Mouse (Mus musculus): ENCODE results near the gene Steap3.
"Not testable (repeated sequence)": the region's sequence is repeated elsewhere in the genome, so short reads cannot be mapped to it uniquely, and the experiment has no call there.

Steap3 gene

DNA sequence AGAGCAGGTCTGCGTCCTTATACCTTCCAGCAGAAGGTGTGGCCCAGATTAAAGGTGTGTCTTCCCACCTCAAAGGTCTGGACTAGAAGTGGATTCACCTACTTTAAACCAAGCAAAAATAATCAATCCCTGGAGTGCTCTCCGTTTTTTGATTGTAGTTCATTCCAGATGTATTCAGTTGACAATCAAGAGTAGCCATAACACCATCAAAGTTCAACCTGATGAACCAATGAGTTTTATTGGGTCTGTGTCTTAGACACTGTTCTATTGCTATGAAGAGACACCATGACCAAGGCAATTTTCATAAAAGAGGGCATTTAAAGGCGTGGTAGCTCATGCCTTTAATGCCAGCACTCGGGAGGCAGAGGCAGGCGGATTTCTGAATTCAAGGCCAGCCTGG, at the start of gene Steap3:
Steap3 (minus strand) TSS at position 101 of the 400 bp plus-strand sequence.
- no peak for DNase-seq

DNA sequence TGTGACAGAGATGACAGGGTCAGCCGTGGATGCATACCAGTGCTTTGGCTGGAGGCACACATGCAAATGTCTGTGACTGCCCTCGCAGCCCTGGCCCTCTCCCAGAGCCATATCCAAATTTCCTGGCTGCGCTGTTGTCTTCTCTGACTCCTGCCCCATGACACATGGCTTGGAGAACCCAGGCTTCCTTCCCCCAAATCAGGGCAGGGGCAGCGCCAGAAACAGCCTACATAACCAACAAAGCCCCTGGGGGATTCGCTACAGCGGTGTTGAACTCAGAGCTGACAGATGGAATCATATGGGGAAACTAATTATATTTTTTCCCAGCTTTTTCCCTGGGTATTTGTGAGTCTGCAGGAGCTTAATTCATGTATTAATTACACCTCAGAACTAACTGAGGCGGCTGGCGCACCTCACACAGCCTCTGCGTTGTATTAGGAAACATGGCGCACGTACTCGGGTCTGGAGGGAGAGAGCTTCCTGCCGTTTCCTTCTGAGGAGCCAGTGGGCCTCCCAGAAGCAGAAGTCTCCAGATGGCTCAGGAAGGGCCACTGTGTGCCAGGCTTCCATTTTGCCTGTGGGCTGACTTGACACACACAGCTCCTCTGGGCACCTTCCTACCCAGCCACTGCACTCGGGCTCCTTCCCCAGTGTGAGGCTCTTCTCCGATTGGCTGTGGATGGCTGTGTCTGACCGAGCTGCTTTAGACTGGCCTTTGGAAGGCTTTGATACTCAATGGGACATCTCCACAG, 48.9 kb upstream of the Steap3 start:
- DNase-seq: no peak

DNA sequence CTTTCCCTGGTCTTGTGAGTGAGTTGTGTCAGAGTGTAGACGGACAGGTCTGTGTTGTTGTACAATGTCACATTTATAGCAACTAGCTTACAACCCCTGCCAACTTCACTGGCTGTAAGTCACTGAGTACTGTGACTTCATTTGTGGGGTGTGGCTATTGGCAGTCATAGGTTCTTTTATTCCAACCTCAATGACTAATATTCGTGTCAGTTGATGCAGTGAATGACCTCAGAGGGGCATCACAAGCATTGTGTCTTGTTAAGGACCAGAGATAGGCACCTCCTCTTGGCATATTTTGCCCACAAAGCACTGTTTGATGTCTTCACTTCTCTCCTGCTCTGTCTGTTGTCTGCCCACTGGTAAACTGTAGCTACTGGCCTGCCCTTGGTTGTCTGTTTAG, 33.3 kb upstream of the Steap3 start:
- no peak for DNase-seq

GRCm38 (mm10) chr1:120296936-120297335, 24.4 kb upstream of the Steap3 start:
- no peak for DNase-seq

- no peak for DNase-seq
Measured at GRCm38 (mm10) chr1:120293803-120294202, 21.3 kb upstream of the Steap3 start.

GRCm38 (mm10) chr1:120291709-120292108, 19.2 kb upstream of the Steap3 start:
- no peak for DNase-seq

DNA sequence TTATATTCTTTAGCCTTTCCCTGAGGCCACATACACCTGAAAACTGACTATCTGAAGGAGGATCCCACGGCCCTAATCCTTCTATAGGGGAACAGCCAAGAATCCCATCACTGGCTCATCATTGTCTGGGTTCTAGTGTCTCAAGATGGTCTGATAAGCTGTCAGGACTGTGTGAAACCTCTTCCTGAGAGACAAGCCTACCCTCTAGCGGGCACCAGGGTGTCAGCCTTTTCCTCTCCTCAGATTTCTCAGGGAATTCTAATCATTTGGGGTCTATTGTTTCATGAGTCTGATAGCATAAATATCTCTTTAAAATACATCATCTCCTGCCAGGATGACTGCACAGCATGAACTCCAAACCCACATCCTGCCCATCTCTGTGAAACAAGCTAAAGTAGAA, 17.3 kb upstream of the Steap3 start:
- DNase-seq: no peak

DNA sequence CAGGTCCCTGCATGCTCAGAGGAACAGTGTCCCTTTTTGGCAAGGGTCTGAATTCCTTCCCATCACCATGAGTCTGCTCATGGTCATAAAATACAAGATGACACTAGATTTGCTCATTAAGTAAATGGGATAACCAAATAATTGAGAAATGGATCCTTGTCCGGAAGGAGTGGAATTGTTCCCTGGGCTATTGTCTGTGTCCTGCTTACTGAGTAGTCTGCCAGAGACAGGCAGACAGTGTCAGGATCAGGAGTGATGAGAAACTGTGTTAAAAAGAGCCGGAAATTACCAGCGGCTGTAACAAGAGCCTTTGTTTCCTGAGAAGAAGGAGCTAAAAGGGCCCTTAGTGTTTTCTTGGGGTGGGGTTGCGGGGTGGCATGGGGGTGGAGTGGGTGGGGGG, 15.2 kb upstream of the Steap3 start:
- DNase-seq: no peak

GRCm38 (mm10) chr1:120276058-120276457, 3.6 kb upstream of the Steap3 start:
- not testable (repeated sequence) for DNase-seq

DNA sequence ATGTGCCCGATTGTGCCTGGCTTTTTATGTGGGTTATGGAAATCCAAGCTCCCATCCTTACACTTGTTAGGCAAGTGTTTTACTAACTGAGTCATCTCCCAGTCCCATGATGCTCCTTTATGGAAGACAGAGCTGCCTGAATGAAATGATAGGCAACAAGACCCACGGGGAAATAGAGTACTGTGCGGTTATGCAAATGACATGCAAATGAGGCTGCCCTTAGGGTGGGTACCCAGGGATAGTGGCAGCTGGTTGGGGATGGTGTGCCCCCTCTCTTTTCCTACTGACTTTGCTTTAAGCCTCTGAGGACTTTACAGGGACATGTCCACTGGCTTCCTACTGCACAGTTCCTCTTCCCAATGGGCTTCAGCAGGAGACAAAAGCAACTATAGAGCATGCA, 2.7 kb upstream of the Steap3 start:
- DNase-seq: no peak

GRCm38 (mm10) chr1:120270882-120271281, 1.6 kb downstream of the Steap3 start:
- DNase-seq: no peak

GRCm38 (mm10) chr1:120270115-120270514, 2.4 kb downstream of the Steap3 start:
- DNase-seq: no peak

- no peak for DNase-seq
Measured at GRCm38 (mm10) chr1:120267631-120268030, 4.9 kb downstream of the Steap3 start.

- DNase-seq: no peak
Measured at GRCm38 (mm10) chr1:120266460-120266859, 6.0 kb downstream of the Steap3 start.

DNA sequence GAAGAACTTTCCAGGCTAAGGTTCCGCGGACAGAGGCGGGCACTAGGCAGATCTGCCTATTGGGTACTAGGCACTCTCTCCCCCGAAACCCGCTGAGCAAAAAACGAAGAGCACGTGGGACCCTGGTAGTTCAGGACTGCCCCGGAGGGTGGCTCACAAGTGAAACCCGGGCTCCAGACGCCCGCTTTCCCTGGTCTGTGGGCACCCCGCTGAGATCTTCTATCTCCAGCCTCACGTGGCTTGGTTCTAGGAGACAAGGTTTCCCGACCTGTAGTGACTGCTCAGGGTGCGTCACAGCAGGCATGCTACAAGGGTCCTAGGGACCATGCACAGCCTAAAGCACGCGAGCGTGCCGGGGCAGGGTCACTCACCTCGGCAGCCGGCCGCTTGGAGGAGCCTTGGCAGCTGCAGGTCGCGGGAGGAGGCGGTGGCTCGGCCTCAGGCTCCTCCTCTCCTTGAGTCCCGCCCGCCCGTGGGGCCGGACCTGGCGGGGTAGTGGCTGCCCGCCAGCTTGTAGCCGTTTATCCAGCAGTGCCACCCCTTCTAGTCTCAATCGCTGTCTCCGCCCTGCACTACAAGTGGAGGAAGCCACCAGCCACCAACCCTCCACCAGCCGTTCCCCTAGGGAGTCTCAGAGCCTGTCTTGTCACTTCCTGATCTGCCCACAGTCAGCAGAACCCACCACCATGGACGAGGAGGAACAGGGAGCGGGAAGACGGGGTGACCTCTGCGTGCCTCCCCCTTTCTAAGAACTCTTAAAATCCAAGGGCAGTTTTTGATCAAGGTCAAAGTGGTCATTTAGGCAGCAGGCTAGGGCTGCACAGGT, 7.4 kb downstream of the Steap3 start:
- DNase-seq: peak; percentile 63 to 65

DNA sequence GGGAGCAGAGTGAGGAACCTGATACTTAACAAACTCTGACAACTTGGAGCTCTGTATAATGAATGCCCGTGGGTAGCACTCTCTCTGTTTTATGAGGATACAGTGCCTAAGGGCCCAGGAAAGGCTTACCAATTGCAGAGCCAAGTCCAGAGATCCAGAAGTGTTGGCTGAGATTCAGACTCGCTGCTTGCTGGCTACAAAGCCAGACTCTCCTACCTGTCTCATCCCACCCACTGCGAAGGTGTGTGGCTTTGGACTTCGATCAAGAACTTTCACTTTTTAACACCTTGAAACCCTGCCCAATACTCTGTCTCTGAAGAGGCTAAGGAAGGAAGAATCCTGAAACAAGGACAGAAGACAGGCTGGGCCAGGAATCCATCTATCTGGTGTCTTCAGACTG, 9.3 kb downstream of the Steap3 start:
- DNase-seq: no peak

GRCm38 (mm10) chr1:120261166-120261565, 11.3 kb downstream of the Steap3 start:
- no peak for DNase-seq

GRCm38 (mm10) chr1:120259249-120259648, 13.3 kb downstream of the Steap3 start:
- DNase-seq: no peak

- DNase-seq: no peak
Measured at GRCm38 (mm10) chr1:120258744-120259143, 13.8 kb downstream of the Steap3 start.

DNA sequence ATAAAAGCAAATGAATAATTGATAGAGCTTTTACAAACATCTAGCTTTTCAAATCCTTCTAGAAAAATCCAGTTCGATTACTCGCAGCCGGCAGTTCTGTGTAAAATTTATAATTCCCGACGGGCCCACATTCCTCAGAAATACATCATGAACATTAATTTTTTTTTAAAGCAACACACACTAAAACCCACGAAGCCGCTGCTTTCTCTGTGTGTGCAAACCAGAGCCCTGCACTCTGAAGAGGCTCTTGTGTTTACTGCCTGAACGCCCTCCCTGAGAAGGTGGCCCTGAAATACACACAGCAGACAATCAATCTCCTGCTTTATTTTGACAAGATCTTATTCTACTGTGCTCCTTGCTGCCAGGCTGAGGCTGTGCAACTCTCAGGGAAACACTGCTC, 14.3 kb downstream of the Steap3 start:
- DNase-seq: no peak

DNA sequence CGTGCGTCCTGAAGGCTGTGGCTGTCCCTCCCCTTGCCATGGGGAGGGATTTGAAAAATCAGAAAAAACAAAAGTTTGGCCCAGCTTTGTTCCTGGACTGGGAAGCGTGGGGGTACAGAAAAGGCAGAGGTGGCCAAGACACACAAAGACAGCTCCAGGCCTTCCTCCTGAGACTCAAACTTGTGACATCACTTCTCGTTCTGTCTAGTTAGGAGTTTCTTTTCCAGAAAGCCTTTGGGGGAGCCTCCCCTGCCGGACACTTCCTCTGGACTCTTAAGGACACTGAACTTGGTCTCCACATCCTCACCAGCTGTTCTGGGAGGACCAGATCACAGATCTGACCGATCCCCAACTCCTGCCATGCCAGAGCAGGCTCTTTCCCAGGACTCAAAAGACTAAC, 18.8 kb downstream of the Steap3 start:
- no peak for DNase-seq

GRCm38 (mm10) chr1:120252519-120253160, 19.9 kb downstream of the Steap3 start:
- DNase-seq: no peak

DNA sequence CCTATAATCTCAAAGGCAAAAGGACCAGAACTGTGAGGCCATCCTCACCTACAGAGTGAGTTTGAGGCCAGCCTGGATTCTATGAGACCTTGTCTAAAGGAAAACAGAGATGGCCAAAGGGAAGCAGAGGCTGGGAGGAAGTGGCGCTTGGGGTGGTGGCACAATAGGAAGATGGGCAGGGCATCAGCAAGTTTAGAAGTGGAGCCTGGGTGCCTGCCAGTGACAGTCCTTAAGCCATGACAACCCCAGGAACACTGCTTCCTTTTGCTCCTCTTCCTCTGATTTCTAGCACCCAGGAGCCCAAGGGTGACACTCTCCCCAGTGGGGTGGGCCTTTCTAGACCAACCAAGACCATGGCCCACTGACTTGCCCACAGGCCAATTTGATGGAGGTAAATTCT, 21.3 kb downstream of the Steap3 start:
- no peak for DNase-seq

DNA sequence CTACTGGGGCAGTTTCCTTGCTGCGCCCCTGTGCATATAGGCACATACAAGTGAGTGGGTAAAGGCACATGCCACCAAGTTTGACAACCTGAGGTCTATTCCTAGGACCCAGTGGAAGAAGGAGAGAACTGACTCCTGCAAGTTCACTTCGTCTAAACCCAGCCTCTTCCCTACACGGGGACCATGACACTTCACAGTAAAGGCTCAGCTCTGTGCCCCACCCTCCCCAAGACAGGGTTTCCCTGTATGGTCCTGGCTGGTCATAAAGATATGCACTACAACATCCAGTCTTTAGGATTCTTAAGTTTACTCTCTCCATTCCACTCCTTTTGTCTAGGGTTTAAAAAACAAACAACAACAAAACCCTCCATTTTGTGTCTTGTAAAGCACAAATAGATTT, 21.9 kb downstream of the Steap3 start:
- no peak for DNase-seq
